Mouse (Mus musculus): ENCODE measurements around the gene Eps8l3.

DNA sequence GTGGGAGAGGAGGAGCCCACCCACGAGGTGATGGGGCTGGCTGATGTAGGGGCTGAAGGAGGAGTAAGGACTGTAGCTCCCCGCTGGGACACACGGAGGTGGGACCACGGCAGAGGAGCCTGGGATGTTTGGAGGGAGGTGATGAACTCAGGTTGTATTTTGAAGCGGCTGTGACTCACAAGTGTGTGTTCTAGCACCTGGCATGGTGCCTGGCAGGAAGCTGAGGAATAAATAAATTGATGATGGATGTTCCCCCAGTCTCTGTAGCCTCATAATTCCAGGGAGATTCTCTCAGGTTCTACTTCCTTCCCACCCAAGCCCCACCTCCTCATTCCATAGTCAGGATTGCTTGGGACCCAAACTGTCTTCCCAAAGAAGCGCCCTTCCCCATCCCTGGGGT lies 1.8 kb upstream of the Eps8l3 start:
- TF ChIP-seq POLR2A (IDR thresholded peaks at IDR 0.05; ENCODE audit: borderline replicate concordance, extremely low read depth, insufficient read depth, insufficient read length, poor library complexity, severe bottlenecking): no peak
- TF ChIP-seq CTCF (IDR thresholded peaks at IDR 0.05; ENCODE audit: borderline replicate concordance, extremely low read depth, insufficient read depth, insufficient read length): no peak
